Mouse (Mus musculus): ENCODE measurements around the gene Mettl8.

GRCm38 (mm10) chr2:71083454-71084193 lies 28.2 kb upstream of the Mettl8 start:
- TF ChIP-seq CTCF (IDR thresholded peaks at IDR 0.05; ENCODE audit: borderline replicate concordance, control insufficient read depth, extremely low read depth, insufficient read depth, low read length, poor library complexity) (no peak), POLR2A (IDR thresholded peaks at IDR 0.05; ENCODE audit: control insufficient read depth, extremely low read depth, insufficient read depth, low read length, poor library complexity) (no peak)

Data from thymus, adult 2 months (tissue).